Mouse (Mus musculus): ENCODE measurements at regions not wholly inside any gene's neighbourhood (a gene's known extent, or its start where the extent isn't known, plus 50 kb on each side); places are given as distances from the start of the nearest gene placed in this dataset. TPM values are rescaled to one million over a fixed set of nuclear protein-coding genes. Genes with fewer than 3 reads are reported as not detected.
"Not testable (repeated sequence)": the region's sequence is repeated elsewhere in the genome, so short reads cannot be mapped to it uniquely, and the experiment has no call there.

GRCm38 (mm10) chr10:85313331-85313730 is 73.3 kb upstream of the Btbd11 start:
- not testable (repeated sequence) for H3K36me3 ChIP-seq; H3K27me3 ChIP-seq (ENCODE audit: low read depth, poor library complexity, severe bottlenecking); H3K9me3 ChIP-seq (replicated peaks); DNase-seq (ENCODE audit: low spot score); H3K4me3 ChIP-seq; H3K27ac ChIP-seq (replicated peaks); H3K4me1 ChIP-seq
- 94% methylated on average over 10 of the region's 10 CpGs for WGBS

- Histone ChIP-seq H3K4me1 (no peaks in the 10 kb centered on the region), H3K27ac (replicated peaks) (no peak overlapping the region), H3K4me3 (no peak overlapping the region), H3K36me3 (no peaks in the 10 kb centered on the region), H3K9me3 (replicated peaks) (no peaks in the 10 kb centered on the region), H3K27me3 (ENCODE audit: low read depth, poor library complexity, severe bottlenecking) (no peaks in the 10 kb centered on the region)
- WGBS: 72% methylated on average over 1 of the region's 1 CpGs
- DNase-seq (ENCODE audit: low spot score): no peak
These were observed 65.6 kb upstream of the Btbd11 start for GRCm38 (mm10) chr10:85320971-85321370.

- Histone ChIP-seq H3K4me1 (no peaks in the 10 kb centered on the region), H3K4me3 (no peak overlapping the region), H3K9me3 (replicated peaks) (no peaks in the 10 kb centered on the region), H3K36me3 (no peaks in the 10 kb centered on the region), H3K27me3 (ENCODE audit: low read depth, poor library complexity, severe bottlenecking) (no peaks in the 10 kb centered on the region), H3K27ac (replicated peaks) (no peak overlapping the region)
- no peak for DNase-seq (ENCODE audit: low spot score)
- WGBS: 89% methylated on average over 3 of the region's 3 CpGs
These were observed 64.3 kb upstream of the Btbd11 start for GRCm38 (mm10) chr10:85322280-85322679.

- 94% methylated on average over 3 of the region's 3 CpGs for WGBS
- peaks cover 11% of the 10 kb centered on the region for H3K4me1 ChIP-seq
- no peak overlapping the region for H3K27ac ChIP-seq (replicated peaks)
- no peak overlapping the region for H3K4me3 ChIP-seq
- no peaks in the 10 kb centered on the region for H3K27me3 ChIP-seq (ENCODE audit: low read depth, poor library complexity, severe bottlenecking)
- H3K9me3 ChIP-seq (replicated peaks): no peaks in the 10 kb centered on the region
- H3K36me3 ChIP-seq: no peaks in the 10 kb centered on the region
- DNase-seq (ENCODE audit: low spot score): no peak
These were observed 57.2 kb upstream of the Btbd11 start for GRCm38 (mm10) chr10:85329382-85329781.

GRCm38 (mm10) chr10:85330938-85331691 is 55.5 kb upstream of the Btbd11 start:
- no peaks in the 10 kb centered on the region for H3K9me3 ChIP-seq (replicated peaks)
- DNase-seq (ENCODE audit: low spot score): peak; percentile 86
- no peaks in the 10 kb centered on the region for H3K27me3 ChIP-seq (ENCODE audit: low read depth, poor library complexity, severe bottlenecking)
- H3K36me3 ChIP-seq: no peaks in the 10 kb centered on the region
- H3K4me3 ChIP-seq: peak overlapping the region; percentile 43
- H3K27ac ChIP-seq (replicated peaks): 0 out of 2 replicates have a peak overlapping the region, but pooled peaks have one; percentile 2
- 10% methylated on average over 13 of the region's 13 CpGs for WGBS
- peaks cover 11% of the 10 kb centered on the region for H3K4me1 ChIP-seq

Small RNA genes lying in the stretch of these regions (microRNA-seq; reads per million reads assigned to microRNA genes)
- gene Gm27392: not detected

All from midbrain, embryonic 10.5 days (tissue).